Mouse (Mus musculus): ENCODE results near the gene Dach1. TPM values are rescaled to one million over a fixed set of nuclear protein-coding genes. Genes with fewer than 3 reads are reported as not detected.

The Dach1 gene
- polyA plus RNA-seq, 1 experiment = 3.6 TPM

- no peak for DNase-seq (ENCODE audit: low spot score)
These were observed 134.3 kb downstream of the Dach1 start for GRCm38 (mm10) chr14:98035261-98035660.

- no peak for DNase-seq (ENCODE audit: low spot score)
These were observed 146.0 kb downstream of the Dach1 start for GRCm38 (mm10) chr14:98023540-98023939.

- DNase-seq (ENCODE audit: low spot score) = no peak
These were observed 155.5 kb downstream of the Dach1 start for GRCm38 (mm10) chr14:98014053-98014452.

- no peak for DNase-seq (ENCODE audit: low spot score)
These were observed 161.1 kb downstream of the Dach1 start for GRCm38 (mm10) chr14:98008501-98008900.

GRCm38 (mm10) chr14:98002021-98002680, 167.4 kb downstream of the Dach1 start:
- no peak for DNase-seq (ENCODE audit: low spot score)

- DNase-seq (ENCODE audit: low spot score) = no peak
These were observed 171.0 kb downstream of the Dach1 start for GRCm38 (mm10) chr14:97998584-97998983.

- no peak for DNase-seq (ENCODE audit: low spot score)
These were observed 186.3 kb downstream of the Dach1 start for GRCm38 (mm10) chr14:97983251-97983650.

- DNase-seq (ENCODE audit: low spot score) = no peak
These were observed 186.9 kb downstream of the Dach1 start for GRCm38 (mm10) chr14:97982676-97983075.

- no peak for DNase-seq (ENCODE audit: low spot score)
These were observed 188.7 kb downstream of the Dach1 start for GRCm38 (mm10) chr14:97980879-97981278.

- no peak for DNase-seq (ENCODE audit: low spot score)
These were observed 193.5 kb downstream of the Dach1 start for GRCm38 (mm10) chr14:97976091-97976490.

GRCm38 (mm10) chr14:97975447-97975846, 194.1 kb downstream of the Dach1 start:
- DNase-seq (ENCODE audit: low spot score) = no peak

- DNase-seq (ENCODE audit: low spot score) = no peak
These were observed 205.0 kb downstream of the Dach1 start for GRCm38 (mm10) chr14:97964543-97965069.

- DNase-seq (ENCODE audit: low spot score) = no peak
These were observed 205.9 kb downstream of the Dach1 start for GRCm38 (mm10) chr14:97963624-97964023.

GRCm38 (mm10) chr14:97956356-97956755, 213.2 kb downstream of the Dach1 start:
- DNase-seq (ENCODE audit: low spot score) = no peak

GRCm38 (mm10) chr14:97945471-97945870, 224.1 kb downstream of the Dach1 start:
- no peak for DNase-seq (ENCODE audit: low spot score)

GRCm38 (mm10) chr14:97944643-97945268, 224.8 kb downstream of the Dach1 start:
- DNase-seq (ENCODE audit: low spot score) = no peak

GRCm38 (mm10) chr14:97942361-97942760, 227.2 kb downstream of the Dach1 start:
- no peak for DNase-seq (ENCODE audit: low spot score)

- no peak for DNase-seq (ENCODE audit: low spot score)
These were observed 272.9 kb downstream of the Dach1 start for GRCm38 (mm10) chr14:97896622-97897021.

- no peak for DNase-seq (ENCODE audit: low spot score)
These were observed 287.6 kb downstream of the Dach1 start for GRCm38 (mm10) chr14:97881976-97882375.

- no peak for DNase-seq (ENCODE audit: low spot score)
These were observed 298.6 kb downstream of the Dach1 start for GRCm38 (mm10) chr14:97871001-97871400.

GRCm38 (mm10) chr14:97858384-97858783, 311.2 kb downstream of the Dach1 start:
- no peak for DNase-seq (ENCODE audit: low spot score)

- DNase-seq (ENCODE audit: low spot score) = no peak
These were observed 312.3 kb downstream of the Dach1 start for GRCm38 (mm10) chr14:97857276-97857675.

GRCm38 (mm10) chr14:97855345-97855744, 314.2 kb downstream of the Dach1 start:
- no peak for DNase-seq (ENCODE audit: low spot score)
